Mouse (Mus musculus): ENCODE measurements at regions not wholly inside any gene's neighbourhood (a gene's known extent, or its start where the extent isn't known, plus 50 kb on each side); places are given as distances from the start of the nearest gene placed in this dataset.

DNA sequence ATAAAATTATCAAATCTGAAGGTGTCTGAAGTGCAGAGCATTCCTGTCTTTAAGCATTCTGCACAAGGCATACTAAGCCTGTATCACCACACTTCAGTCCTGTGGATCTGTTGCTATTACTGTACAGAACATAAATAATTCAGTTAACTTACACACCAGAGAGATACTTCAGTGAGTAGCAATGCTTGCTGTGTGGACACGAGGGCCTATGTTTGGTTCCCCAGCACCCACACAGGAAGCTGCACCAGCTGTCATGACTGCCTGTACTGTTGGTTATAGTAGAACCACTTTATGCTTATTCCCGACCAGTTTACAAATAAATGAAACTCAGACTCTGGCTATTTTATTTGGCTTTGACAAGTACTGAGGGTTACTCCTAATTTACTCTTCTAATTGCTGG, 271.7 kb downstream of the Slc30a10 start:
- no peak overlapping the region for H3K27ac ChIP-seq (ENCODE audit: control insufficient read depth, insufficient read depth, low read length)
- 78% methylated on average over 2 of the region's 2 CpGs for WGBS
- TF ChIP-seq POLR2A (IDR thresholded peaks at IDR 0.05; ENCODE audit: control insufficient read depth, extremely low read depth, insufficient read depth, low read length, poor library complexity) (no peak), CTCF (IDR thresholded peaks at IDR 0.05; ENCODE audit: borderline replicate concordance, control insufficient read depth, extremely low read depth, insufficient read depth, low read length, poor library complexity) (no peak)
- H3K4me3 ChIP-seq (ENCODE audit: control insufficient read depth, insufficient read depth, low read length), result no peak overlapping the region
- no peaks in the 10 kb centered on the region for H3K36me3 ChIP-seq (ENCODE audit: control insufficient read depth, insufficient read depth, low read length)
- H3K4me1 ChIP-seq (replicated peaks; ENCODE audit: control insufficient read depth, insufficient read depth, low read length), result no peaks in the 10 kb centered on the region
- H3K27me3 ChIP-seq (ENCODE audit: control insufficient read depth, insufficient read depth, low read length), result no peaks in the 10 kb centered on the region
- DNase-seq, result no peak

DNA sequence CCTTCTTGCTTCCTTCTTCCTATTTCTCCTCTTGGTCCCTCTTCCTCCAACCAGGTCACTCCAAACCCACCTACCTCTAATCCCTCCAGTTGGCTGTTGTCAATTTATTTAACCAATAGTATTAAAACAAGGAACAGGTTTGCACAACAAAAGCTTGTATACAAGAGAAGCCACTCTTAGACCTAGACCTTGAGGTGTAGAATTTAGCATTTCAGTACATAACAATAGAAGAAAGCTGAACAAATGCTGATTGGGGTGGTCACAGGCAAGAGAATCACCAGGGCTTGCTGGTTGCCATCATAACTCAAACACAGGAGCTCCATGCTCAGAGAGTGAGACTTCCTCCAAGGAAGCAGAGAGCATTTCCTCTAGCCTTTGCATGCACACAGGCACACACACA, 272.2 kb downstream of the Slc30a10 start:
- H3K4me3 ChIP-seq (ENCODE audit: control insufficient read depth, insufficient read depth, low read length), result no peak overlapping the region
- H3K27ac ChIP-seq (ENCODE audit: control insufficient read depth, insufficient read depth, low read length), result no peak overlapping the region
- no peak for DNase-seq
- H3K36me3 ChIP-seq (ENCODE audit: control insufficient read depth, insufficient read depth, low read length), result no peaks in the 10 kb centered on the region
- H3K4me1 ChIP-seq (replicated peaks; ENCODE audit: control insufficient read depth, insufficient read depth, low read length), result no peaks in the 10 kb centered on the region
- H3K27me3 ChIP-seq (ENCODE audit: control insufficient read depth, insufficient read depth, low read length), result no peaks in the 10 kb centered on the region
- TF ChIP-seq CTCF (IDR thresholded peaks at IDR 0.05; ENCODE audit: borderline replicate concordance, control insufficient read depth, extremely low read depth, insufficient read depth, low read length, poor library complexity), result no peak
- no peak for TF ChIP-seq POLR2A (IDR thresholded peaks at IDR 0.05; ENCODE audit: control insufficient read depth, extremely low read depth, insufficient read depth, low read length, poor library complexity)

DNA sequence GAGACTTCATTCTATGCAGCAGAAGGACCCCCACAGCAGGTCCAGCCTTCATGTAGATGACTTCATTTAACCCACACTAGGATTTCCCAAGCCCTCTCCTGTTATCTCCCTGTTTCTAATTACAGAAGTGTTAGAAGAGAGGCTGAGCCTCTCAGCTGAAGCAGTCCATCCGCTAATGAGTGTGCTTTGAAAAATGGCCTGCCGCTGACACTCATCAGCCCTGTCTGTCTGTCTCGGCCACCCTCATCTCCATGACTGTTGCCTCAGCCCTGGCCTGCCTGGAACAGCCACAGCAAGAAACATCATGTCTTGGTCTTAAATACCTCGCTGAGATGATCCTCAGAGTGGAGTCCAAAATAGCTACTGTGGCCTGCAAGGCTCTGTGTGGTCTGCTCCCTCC, 273.1 kb downstream of the Slc30a10 start:
- Histone ChIP-seq H3K4me3 (ENCODE audit: control insufficient read depth, insufficient read depth, low read length) (no peak overlapping the region), H3K36me3 (ENCODE audit: control insufficient read depth, insufficient read depth, low read length) (no peaks in the 10 kb centered on the region), H3K4me1 (replicated peaks; ENCODE audit: control insufficient read depth, insufficient read depth, low read length) (no peaks in the 10 kb centered on the region), H3K27ac (ENCODE audit: control insufficient read depth, insufficient read depth, low read length) (no peak overlapping the region), H3K27me3 (ENCODE audit: control insufficient read depth, insufficient read depth, low read length) (no peaks in the 10 kb centered on the region)
- no peak for DNase-seq
- TF ChIP-seq CTCF (IDR thresholded peaks at IDR 0.05; ENCODE audit: borderline replicate concordance, control insufficient read depth, extremely low read depth, insufficient read depth, low read length, poor library complexity), result no peak
- no peak for TF ChIP-seq POLR2A (IDR thresholded peaks at IDR 0.05; ENCODE audit: control insufficient read depth, extremely low read depth, insufficient read depth, low read length, poor library complexity)
- 83% methylated on average over 4 of the region's 4 CpGs for WGBS

DNA sequence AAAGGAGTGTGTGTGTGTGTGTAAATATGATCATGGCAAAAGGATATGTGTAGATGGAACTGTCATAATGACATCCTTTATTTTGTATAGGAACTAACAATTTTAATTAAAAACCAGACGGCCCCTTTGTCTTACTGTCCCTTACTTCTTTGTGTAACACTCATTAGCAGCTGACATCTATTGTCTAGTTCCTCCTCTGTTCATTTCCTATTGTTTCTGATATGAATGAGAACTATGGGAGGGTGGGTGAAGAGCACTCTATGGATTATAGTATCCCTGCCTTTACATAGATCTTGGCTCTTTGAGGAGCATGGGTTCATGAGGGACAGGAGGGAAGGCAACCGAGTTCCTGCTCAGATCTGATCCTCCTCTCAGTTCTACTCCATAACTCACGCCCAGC, 273.8 kb downstream of the Slc30a10 start:
- WGBS, result 83% methylated on average over 3 of the region's 3 CpGs
- no peak for TF ChIP-seq CTCF (IDR thresholded peaks at IDR 0.05; ENCODE audit: borderline replicate concordance, control insufficient read depth, extremely low read depth, insufficient read depth, low read length, poor library complexity)
- no peak for TF ChIP-seq POLR2A (IDR thresholded peaks at IDR 0.05; ENCODE audit: control insufficient read depth, extremely low read depth, insufficient read depth, low read length, poor library complexity)
- Histone ChIP-seq H3K4me3 (ENCODE audit: control insufficient read depth, insufficient read depth, low read length) (no peak overlapping the region), H3K36me3 (ENCODE audit: control insufficient read depth, insufficient read depth, low read length) (no peaks in the 10 kb centered on the region), H3K4me1 (replicated peaks; ENCODE audit: control insufficient read depth, insufficient read depth, low read length) (no peaks in the 10 kb centered on the region), H3K27ac (ENCODE audit: control insufficient read depth, insufficient read depth, low read length) (no peak overlapping the region), H3K27me3 (ENCODE audit: control insufficient read depth, insufficient read depth, low read length) (no peaks in the 10 kb centered on the region)
- DNase-seq, result no peak

- H3K4me1 ChIP-seq (replicated peaks; ENCODE audit: control insufficient read depth, insufficient read depth, low read length), result no peaks in the 10 kb centered on the region
- H3K4me3 ChIP-seq (ENCODE audit: control insufficient read depth, insufficient read depth, low read length), result no peak overlapping the region
- TF ChIP-seq CTCF (IDR thresholded peaks at IDR 0.05; ENCODE audit: borderline replicate concordance, control insufficient read depth, extremely low read depth, insufficient read depth, low read length, poor library complexity) (no peak), POLR2A (IDR thresholded peaks at IDR 0.05; ENCODE audit: control insufficient read depth, extremely low read depth, insufficient read depth, low read length, poor library complexity) (no peak)
- no peak overlapping the region for H3K27ac ChIP-seq (ENCODE audit: control insufficient read depth, insufficient read depth, low read length)
- 77% methylated on average over 9 of the region's 9 CpGs for WGBS
- DNase-seq, result no peak
- no peaks in the 10 kb centered on the region for H3K27me3 ChIP-seq (ENCODE audit: control insufficient read depth, insufficient read depth, low read length)
- no peaks in the 10 kb centered on the region for H3K36me3 ChIP-seq (ENCODE audit: control insufficient read depth, insufficient read depth, low read length)
Observed at GRCm38 (mm10) chr1:185731062-185731461, 276.4 kb downstream of the Slc30a10 start.

DNA sequence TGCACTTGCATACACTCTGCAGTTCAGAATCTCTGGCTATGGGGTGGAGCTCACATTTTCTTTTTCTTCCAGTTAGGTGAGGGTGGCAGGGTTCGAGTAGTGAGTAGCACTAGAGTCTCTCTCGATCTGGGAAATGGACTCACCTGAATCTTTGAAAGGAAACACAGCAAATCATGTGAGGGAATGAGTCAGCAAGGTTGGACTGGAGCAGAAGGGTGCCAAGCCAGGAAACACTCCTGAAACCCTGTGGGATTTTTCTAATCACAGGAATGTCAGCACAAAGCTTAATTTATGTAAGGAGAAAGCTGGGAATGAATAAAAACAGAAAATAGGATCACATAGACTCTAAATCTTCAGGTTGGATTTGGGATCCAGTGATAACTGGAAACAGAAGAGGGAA, 282.1 kb downstream of the Slc30a10 start:
- no peak overlapping the region for H3K4me3 ChIP-seq (ENCODE audit: control insufficient read depth, insufficient read depth, low read length)
- H3K27ac ChIP-seq (ENCODE audit: control insufficient read depth, insufficient read depth, low read length), result no peak overlapping the region
- DNase-seq, result no peak
- no peaks in the 10 kb centered on the region for H3K4me1 ChIP-seq (replicated peaks; ENCODE audit: control insufficient read depth, insufficient read depth, low read length)
- TF ChIP-seq POLR2A (IDR thresholded peaks at IDR 0.05; ENCODE audit: control insufficient read depth, extremely low read depth, insufficient read depth, low read length, poor library complexity), result no peak
- TF ChIP-seq CTCF (IDR thresholded peaks at IDR 0.05; ENCODE audit: borderline replicate concordance, control insufficient read depth, extremely low read depth, insufficient read depth, low read length, poor library complexity), result no peak
- no peaks in the 10 kb centered on the region for H3K27me3 ChIP-seq (ENCODE audit: control insufficient read depth, insufficient read depth, low read length)
- no peaks in the 10 kb centered on the region for H3K36me3 ChIP-seq (ENCODE audit: control insufficient read depth, insufficient read depth, low read length)
- WGBS, result 61% methylated on average over 2 of the region's 2 CpGs
